Mouse (Mus musculus) splenic B cell, adult 2 months (primary cell): ENCODE data around the gene Herc4.

ENCODE experiments used
- DNase-seq: peaks from one replicate; pipeline ENCODE4 v3.0.0-alpha.2; 2011; ENCODE audit warnings: low read depth, low spot score
- H3K27me3 ChIP-seq: 2 replicates; pipeline ENCODE4 v1.6.1; 2012; ENCODE audit warnings: mild to moderate bottlenecking, low read length, moderate library complexity, mixed read lengths; ENCODE audit not compliant: control insufficient read depth, poor library complexity, insufficient read depth, severe bottlenecking
- H3K36me3 ChIP-seq: 2 replicates; pipeline ENCODE4 v1.6.1; 2012; ENCODE audit warnings: mild to moderate bottlenecking, low read length, moderate library complexity, mixed read lengths; ENCODE audit not compliant: control insufficient read depth, poor library complexity, insufficient read depth, severe bottlenecking

Herc4 gene

DNA sequence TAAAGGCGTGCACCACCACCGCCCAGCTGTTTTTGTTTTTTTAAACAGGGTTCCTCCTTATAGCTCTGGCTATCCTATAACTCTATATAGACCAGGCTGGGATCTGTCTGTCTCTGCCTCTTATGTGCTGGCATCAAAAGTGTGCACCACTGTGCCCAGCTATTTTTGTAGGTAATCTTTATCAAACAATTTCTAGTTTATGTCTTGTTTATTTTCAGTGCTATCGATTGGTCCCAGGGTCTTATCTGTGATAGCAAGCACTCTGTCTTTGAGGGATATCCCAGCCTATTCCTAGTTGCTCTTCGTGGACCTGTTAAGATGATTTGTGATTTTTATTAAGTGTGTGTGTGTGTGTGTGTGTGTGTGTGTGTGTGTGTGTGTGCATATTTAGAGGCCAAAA, 38.8 kb downstream of the Herc4 start:
- no peak for DNase-seq
- Histone ChIP-seq H3K36me3 (peaks cover 26% of the 10 kb centered on the region; the same call in 1 of the 2 replicates), H3K27me3 (no peaks in the 10 kb centered on the region)

DNA sequence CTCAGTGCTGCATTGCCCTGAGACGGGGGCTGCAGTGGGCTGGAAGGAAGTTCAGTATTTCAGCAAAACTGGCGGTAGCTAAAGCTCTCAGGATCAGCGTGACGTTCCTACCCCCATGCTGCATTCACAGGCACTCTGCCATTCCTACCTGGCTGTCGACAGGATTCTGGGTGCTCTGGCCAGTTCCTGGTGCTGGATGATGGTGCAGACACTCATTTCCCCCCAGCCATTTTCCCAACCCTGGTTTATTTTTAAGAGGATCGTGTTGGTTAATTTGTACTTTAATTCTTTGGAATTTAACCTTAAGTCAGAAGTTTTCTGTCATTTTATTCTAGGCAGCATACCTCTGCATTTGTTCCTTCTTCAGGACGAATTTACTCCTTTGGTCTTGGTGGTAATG, 39.2 kb downstream of the Herc4 start:
- H3K27me3 ChIP-seq: no peaks in the 10 kb centered on the region
- no peak for DNase-seq
- peaks cover 30% of the 10 kb centered on the region for H3K36me3 ChIP-seq

GRCm38 (mm10) chr10:63302356-63302755, 58.7 kb downstream of the Herc4 start:
- Histone ChIP-seq H3K36me3 (peaks cover 8% of the 10 kb centered on the region; the same call in 1 of the 2 replicates), H3K27me3 (no peaks in the 10 kb centered on the region; the same call in 1 of the 2 replicates)
- DNase-seq: no peak

DNA sequence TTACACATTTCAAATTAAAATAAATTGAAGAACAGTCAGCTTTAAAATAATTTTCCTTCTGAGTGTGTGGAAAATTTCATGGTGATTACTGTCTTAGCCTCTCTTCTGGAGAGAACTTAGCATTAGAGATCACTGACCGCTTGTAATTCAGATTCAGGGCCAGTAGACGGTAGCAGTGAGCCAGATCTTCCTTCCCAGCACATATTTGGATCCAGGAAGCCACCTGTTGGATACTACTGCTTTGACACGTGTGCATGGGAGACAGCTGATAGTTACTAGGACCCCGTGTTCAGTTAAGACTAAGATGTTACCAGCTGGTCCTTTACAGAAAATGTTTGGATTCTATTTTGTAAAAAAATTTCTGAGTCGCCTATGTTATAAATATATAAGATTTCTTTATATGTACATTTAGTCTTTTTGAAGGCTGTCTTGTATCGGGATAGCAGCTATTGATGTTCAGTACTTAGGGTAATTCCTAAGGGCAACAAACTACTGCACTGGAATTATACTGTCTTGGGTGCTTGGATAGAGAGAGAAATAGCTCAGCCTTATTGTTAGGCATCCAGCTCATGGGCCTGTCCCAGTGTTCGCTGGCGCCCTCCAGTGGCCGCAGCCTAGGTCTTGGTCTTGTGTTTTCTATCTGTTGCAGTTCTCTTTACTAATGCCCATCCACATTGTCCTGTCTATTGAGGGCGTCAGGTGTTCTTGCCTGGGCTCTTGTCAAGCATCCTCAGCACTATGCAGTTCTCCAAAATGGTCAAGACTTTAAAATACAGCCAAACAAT, 65.2 kb downstream of the Herc4 start:
- H3K36me3 ChIP-seq: peaks cover 26% of the 10 kb centered on the region
- DNase-seq: peak; percentile 90
- H3K27me3 ChIP-seq: no peaks in the 10 kb centered on the region; the same call in 1 of the 2 replicates

GRCm38 (mm10) chr10:63313726-63314125, 70.1 kb downstream of the Herc4 start:
- no peak for DNase-seq
- Histone ChIP-seq H3K27me3 (no peaks in the 10 kb centered on the region), H3K36me3 (peaks cover 25% of the 10 kb centered on the region)

- peaks cover 17% of the 10 kb centered on the region for H3K36me3 ChIP-seq
- no peak for DNase-seq
- no peaks in the 10 kb centered on the region for H3K27me3 ChIP-seq
These were observed 83.5 kb downstream of the Herc4 start for GRCm38 (mm10) chr10:63327091-63327490.

DNA sequence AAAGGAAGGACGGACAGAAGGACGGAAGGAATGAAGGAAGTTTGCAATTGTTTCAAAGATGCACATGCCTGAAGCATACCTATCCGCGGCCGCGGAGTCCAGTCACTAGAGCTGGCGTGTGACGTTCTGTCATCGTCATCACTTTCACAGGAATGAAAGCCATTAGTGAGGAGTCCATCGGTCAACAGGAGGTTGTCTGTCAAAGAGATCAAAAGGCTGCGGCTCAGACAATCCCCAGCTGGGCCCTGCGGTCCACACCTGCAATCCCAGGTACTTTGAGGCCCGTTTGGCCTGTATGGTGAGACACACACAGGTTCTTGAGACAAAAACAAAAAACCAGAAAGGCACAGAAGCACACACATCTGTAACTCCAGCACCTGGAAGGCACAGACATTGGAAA, 93.3 kb downstream of the Herc4 start:
- DNase-seq: no peak
- H3K27me3 ChIP-seq: no peaks in the 10 kb centered on the region
- peaks cover 10% of the 10 kb centered on the region for H3K36me3 ChIP-seq

DNA sequence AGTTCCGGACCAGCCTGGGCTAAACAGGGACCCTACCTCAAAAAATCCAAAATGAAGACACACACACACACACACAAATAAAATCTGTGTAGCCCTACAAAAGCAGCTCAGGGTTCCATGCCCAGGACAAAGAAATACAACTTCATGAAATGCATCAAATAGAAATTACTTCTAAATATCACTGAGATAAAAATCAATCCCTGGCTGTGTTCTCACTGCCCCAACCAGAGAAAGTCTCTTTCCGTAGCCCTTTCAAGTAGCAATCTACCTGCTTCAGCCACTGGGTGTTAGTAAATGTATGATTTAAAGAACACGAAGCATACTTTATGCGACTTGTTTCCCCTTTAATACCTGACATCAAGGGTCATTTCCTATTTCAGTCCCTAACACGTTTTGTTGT, 93.7 kb downstream of the Herc4 start:
- DNase-seq: peak; percentile 23
- H3K27me3 ChIP-seq: no peaks in the 10 kb centered on the region; the same call in 1 of the 2 replicates

DNA sequence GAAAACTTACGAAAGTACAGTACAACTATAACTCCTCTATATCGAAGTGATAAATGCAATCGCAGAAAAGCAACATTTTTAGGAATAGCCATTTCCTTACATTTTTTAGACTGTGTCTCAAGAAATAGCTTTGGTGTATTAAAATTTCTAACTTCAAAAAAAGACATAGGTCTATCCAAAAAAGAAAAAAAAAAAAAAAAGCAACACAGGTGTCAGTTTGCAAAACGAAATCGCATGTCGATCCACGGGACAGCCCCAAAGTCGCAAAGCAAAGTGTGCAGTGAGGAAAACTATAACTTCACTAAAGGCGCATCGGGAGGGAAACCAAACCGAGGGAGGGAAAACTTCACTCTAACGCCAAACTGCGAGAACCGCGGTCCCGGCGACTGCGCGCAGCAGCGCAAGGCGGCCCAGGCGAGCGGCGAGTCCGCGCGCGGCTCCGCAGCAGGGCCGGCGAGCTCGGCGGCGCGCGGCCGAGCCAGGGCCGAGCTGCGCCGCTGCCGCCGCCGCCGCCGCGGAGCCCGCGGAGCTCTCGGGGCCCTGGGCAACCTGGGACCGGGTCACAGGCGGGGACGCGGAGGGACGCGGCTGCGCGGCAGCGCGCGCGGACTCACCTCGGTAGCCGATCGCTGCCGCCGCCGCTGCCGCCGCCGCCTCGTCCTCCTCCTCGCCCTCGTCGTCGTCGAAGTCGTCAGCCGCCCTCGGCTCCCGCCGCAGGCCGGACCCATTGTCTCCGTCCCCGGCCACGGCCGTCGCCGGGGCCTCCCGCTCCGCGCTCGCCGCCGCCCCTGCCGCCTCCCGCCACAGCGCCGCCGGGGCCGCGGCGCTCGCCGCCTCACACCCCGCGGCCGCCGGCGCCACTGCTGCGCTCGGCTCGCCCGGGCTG, 94.6 kb downstream of the Herc4 start:
- DNase-seq: peak; percentile 59
- H3K36me3 ChIP-seq: peaks cover 10% of the 10 kb centered on the region

More for the DNA sequence above, 93.7 kb downstream of the Herc4 start:
- peaks cover 10% of the 10 kb centered on the region for H3K36me3 ChIP-seq

GRCm38 (mm10) chr10:63338914-63339643, 95.5 kb downstream of the Herc4 start:
- Histone ChIP-seq H3K27me3 (no peaks in the 10 kb centered on the region; the same call in 1 of the 2 replicates), H3K36me3 (peaks cover 7% of the 10 kb centered on the region)
- DNase-seq: peak; percentile 94

More for the DNA sequence above, 94.6 kb downstream of the Herc4 start:
- no peaks in the 10 kb centered on the region; the same call in 1 of the 2 replicates for H3K27me3 ChIP-seq

- DNase-seq: no peak
- Histone ChIP-seq H3K27me3 (no peaks in the 10 kb centered on the region; the same call in 1 of the 2 replicates), H3K36me3 (no peaks in the 10 kb centered on the region)
These were observed 97.7 kb downstream of the Herc4 start for GRCm38 (mm10) chr10:63341351-63341750.

DNA sequence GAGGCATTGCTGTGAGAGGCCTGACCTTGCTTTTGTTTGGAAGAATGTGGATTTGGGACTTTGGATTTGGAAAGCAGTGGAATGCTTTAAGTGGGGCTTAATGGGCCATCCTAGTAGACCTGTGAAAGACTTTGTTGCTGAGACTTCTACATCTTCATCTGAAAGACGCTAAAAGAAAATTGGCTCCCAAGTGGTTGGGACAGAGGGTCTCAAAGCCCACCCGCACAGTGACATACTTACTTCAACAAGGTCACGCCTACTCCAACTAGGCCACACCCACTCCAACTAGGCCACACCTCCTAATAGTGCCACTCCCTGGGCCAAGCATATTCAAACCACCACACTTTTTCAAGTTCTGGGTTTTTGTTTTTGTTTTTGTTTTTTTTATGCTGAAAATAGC, 101.1 kb downstream of the Herc4 start:
- DNase-seq: no peak
- no peaks in the 10 kb centered on the region; the same call in 1 of the 2 replicates for H3K27me3 ChIP-seq
- no peaks in the 10 kb centered on the region for H3K36me3 ChIP-seq

DNA sequence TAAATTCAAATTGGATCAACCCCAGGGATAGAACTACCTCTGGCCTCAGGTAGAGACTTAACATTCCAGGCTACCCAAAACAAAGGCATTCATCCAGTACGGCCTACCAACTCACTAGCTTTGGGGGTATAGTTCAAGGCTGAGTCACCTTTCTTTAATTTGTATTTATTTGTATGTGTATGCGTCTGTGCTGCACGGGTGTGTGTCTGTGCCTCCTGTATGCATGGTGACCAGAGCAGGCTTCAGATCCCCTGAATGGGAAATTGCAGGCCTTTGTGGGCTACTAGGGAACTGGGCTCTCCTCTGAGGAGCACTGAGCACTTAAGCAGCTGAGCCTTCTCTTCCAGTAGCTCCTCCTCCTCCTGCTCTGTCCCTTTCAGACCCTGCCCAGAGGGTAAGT, 104.7 kb downstream of the Herc4 start:
- no peaks in the 10 kb centered on the region for H3K27me3 ChIP-seq
- H3K36me3 ChIP-seq: no peaks in the 10 kb centered on the region
- DNase-seq: no peak

- no peak for DNase-seq
- no peaks in the 10 kb centered on the region for H3K27me3 ChIP-seq
- H3K36me3 ChIP-seq: no peaks in the 10 kb centered on the region
These were observed 107.1 kb downstream of the Herc4 start for GRCm38 (mm10) chr10:63350666-63351065.
